Comparison of ENCODE assay signal across 11 mouse cellular contexts in the genomic region with DNA sequence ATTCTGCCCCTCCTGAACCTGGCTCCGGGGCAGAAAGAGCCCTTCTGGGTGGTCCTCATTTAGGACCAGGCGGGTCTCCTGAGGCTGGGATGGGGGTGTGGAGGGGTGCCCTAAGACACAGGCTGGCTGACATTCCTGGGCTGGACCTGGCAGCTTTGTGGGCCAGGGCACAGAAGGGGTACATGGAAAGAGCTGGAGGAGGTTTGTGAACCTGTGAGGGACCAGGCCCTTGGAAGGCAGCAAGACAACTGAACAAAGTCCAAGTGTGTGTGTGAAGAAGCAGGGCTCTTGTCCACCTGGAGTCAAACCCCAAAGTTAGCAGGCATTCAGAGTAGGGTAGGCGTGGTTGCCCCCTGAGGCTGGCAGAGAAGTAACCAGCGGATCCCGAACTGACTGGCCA. TPM values are rescaled to one million over a fixed set of nuclear protein-coding genes. Genes with fewer than 3 reads are reported as not detected.
DNase-seq lines count a peak whose midpoint lies in the region; ATAC-seq and TF ChIP-seq lines count a peak whose summit lies in the region.
"Had no signal": no experiment of that assay in that cellular context is flagged by ENCODE, and none has a peak within 500 bp of the region (broad histone marks: within the 10 kb centered on the region; RNA-seq: fewer than 3 reads in every experiment).

No protein-coding gene starts in this region.

- peak overlapping the region; percentile 93; the same call in 1 of the 2 replicates for H3K27ac ChIP-seq in kidney, embryonic 14.5 days (ENCODE audit: low read depth, low read length)
- peak overlapping the region; percentile 99 for H3K27ac ChIP-seq in embryonic facial prominence, embryonic 14.5 days (replicated peaks; ENCODE audit: low read depth, low read length)
- H3K27ac ChIP-seq in hindbrain, embryonic 16.5 days (ENCODE audit: low read depth, low read length) = peak overlapping the region; percentile 95

- peaks cover 4% of the 10 kb centered on the region; the same call in 1 of the 2 replicates for H3K27me3 ChIP-seq in kidney, embryonic 14.5 days (ENCODE audit: control insufficient read depth, insufficient read depth, low read length)
- H3K27me3 ChIP-seq in embryonic facial prominence, embryonic 14.5 days (replicated peaks; ENCODE audit: control insufficient read depth, insufficient read depth, low read length) = no peaks in the 10 kb centered on the region
- H3K27me3 ChIP-seq in hindbrain, embryonic 16.5 days (replicated peaks; ENCODE audit: control insufficient read depth, insufficient read depth, low read length) = no peaks in the 10 kb centered on the region
- H3K27me3 ChIP-seq in myocyte (ENCODE audit: control insufficient read depth, insufficient read depth, insufficient read length) = no peaks in the 10 kb centered on the region

- peak; percentile 22; the same call in 1 of the 2 replicates for ATAC-seq in kidney, embryonic 14.5 days (ENCODE audit: low FRiP score, low TSS enrichment)
- ATAC-seq in embryonic facial prominence, embryonic 14.5 days (ENCODE audit: low read depth) = no peak
- 0 out of 2 replicates have a peak, but pooled peaks have one; percentile 3 for ATAC-seq in hindbrain, embryonic 16.5 days

- peaks cover 11% of the 10 kb centered on the region; the same call in 1 of the 2 replicates for H3K4me1 ChIP-seq in kidney, embryonic 14.5 days (ENCODE audit: control insufficient read depth, insufficient read depth, low read length)
- H3K4me1 ChIP-seq in embryonic facial prominence, embryonic 14.5 days (ENCODE audit: control insufficient read depth, insufficient read depth, low read length) = peaks cover 18% of the 10 kb centered on the region
- H3K4me1 ChIP-seq in hindbrain, embryonic 16.5 days (ENCODE audit: control insufficient read depth, insufficient read depth, low read depth, low read length) = peaks cover 12% of the 10 kb centered on the region

- H3K9ac ChIP-seq in kidney, embryonic 14.5 days (ENCODE audit: low read depth, low read length) = peak overlapping the region; percentile 84
- peak overlapping the region; percentile 93 for H3K9ac ChIP-seq in embryonic facial prominence, embryonic 14.5 days (ENCODE audit: low read depth, low read length)
- H3K9ac ChIP-seq in hindbrain, embryonic 16.5 days (ENCODE audit: low read depth, low read length) = peak overlapping the region; percentile 98

- DNase-seq in kidney, postnatal 36 days = no peak
- DNase-seq in embryonic facial prominence, embryonic 14.5 days (ENCODE audit: low spot score) = no peak
- no peak for DNase-seq in urinary bladder, adult 18-20 months (ENCODE audit: low spot score in 2 of 2)
- DNase-seq in layer of hippocampus, postnatal 25 days (ENCODE audit: extremely low spot score in 1 of 2, low spot score in 1 of 2) = no peak
- no peak for DNase-seq in MN1 (ENCODE audit: low spot score)
- DNase-seq: lung, adult 18-20 months; spleen, adult 18-20 months had no signal

- 35% methylated on average over 5 of the region's 5 CpGs for WGBS in kidney, embryonic 14.5 days
- WGBS in embryonic facial prominence, embryonic 14.5 days = 23% methylated on average over 5 of the region's 5 CpGs
- WGBS in hindbrain, embryonic 16.5 days = 40% methylated on average over 5 of the region's 5 CpGs

- peak overlapping the region; percentile 86 for H3K4me2 ChIP-seq in kidney, embryonic 14.5 days (replicated peaks; ENCODE audit: low read depth, low read length)
- peak overlapping the region; percentile 90 for H3K4me2 ChIP-seq in embryonic facial prominence, embryonic 14.5 days (ENCODE audit: low read depth, low read length)
- peak overlapping the region; percentile 78 for H3K4me2 ChIP-seq in hindbrain, embryonic 16.5 days (ENCODE audit: low read length)
- peak overlapping the region; percentile 80 for H3K4me2 ChIP-seq in myocyte (ENCODE audit: low read depth)

- no peaks in the 10 kb centered on the region for H3K36me3 ChIP-seq in kidney, embryonic 14.5 days (ENCODE audit: control insufficient read depth, insufficient read depth, low read length)
- H3K36me3 ChIP-seq in embryonic facial prominence, embryonic 14.5 days (ENCODE audit: control insufficient read depth, insufficient read depth, low read length) = no peaks in the 10 kb centered on the region
- H3K36me3 ChIP-seq in hindbrain, embryonic 16.5 days (ENCODE audit: control insufficient read depth, insufficient read depth, low read length) = no peaks in the 10 kb centered on the region
- no peaks in the 10 kb centered on the region for H3K36me3 ChIP-seq in myocyte (ENCODE audit: control insufficient read depth, insufficient read depth)

- peak overlapping the region; percentile 79 for H3K4me3 ChIP-seq in kidney, embryonic 14.5 days (ENCODE audit: low read length)
- H3K4me3 ChIP-seq in embryonic facial prominence, embryonic 14.5 days (ENCODE audit: low read depth, low read length) = peak overlapping the region; percentile 84
- peak overlapping the region; percentile 83 for H3K4me3 ChIP-seq in hindbrain, embryonic 16.5 days (ENCODE audit: low read length)
- peak overlapping the region; percentile 39 for H3K4me3 ChIP-seq in myocyte

- TF ChIP-seq POLR2A in myocyte (IDR thresholded peaks at IDR 0.05; ENCODE audit: insufficient read length, low read depth) = no peak

- no peaks in the 10 kb centered on the region for H3K9me3 ChIP-seq in kidney, embryonic 14.5 days (ENCODE audit: control insufficient read depth, low read length)
- no peaks in the 10 kb centered on the region for H3K9me3 ChIP-seq in embryonic facial prominence, embryonic 14.5 days (ENCODE audit: control insufficient read depth, low read length)
- H3K9me3 ChIP-seq in hindbrain, embryonic 16.5 days (ENCODE audit: control insufficient read depth, low read length) = no peaks in the 10 kb centered on the region

- peak overlapping the region; percentile 3 for H3ac ChIP-seq in myocyte (ENCODE audit: control insufficient read depth, insufficient read length)

- H3K79me2 ChIP-seq in myocyte (ENCODE audit: control insufficient read depth, insufficient read depth) = peaks cover 5% of the 10 kb centered on the region

TF ChIP-seq in myocyte, 11 proteins besides CTCF, POLR2A, EP300 and RAD21:
- no peak for TF ChIP-seq REST (IDR thresholded peaks at IDR 0.05; ENCODE audit: insufficient read depth, insufficient read length)

RNA-seq across cellular contexts. Expression of gene Clmp, which starts 1.3 kb away (rescaled TPM):
- 39.0 and 41.5 TPM in 2 replicates for polyA plus RNA-seq in kidney, embryonic 14.5 days (2014; fragmentation: Nextera tagmentation; extraction: Ambion mirVana)
- polyA plus RNA-seq in embryonic facial prominence, embryonic 14.5 days (2014; fragmentation: Nextera tagmentation; extraction: Ambion mirVana) = 51.2 and 58.4 TPM in 2 replicates
- 49.1 and 54.2 TPM in 2 replicates for polyA plus RNA-seq in hindbrain, embryonic 16.5 days (2015; fragmentation: Nextera tagmentation; extraction: Ambion mirVana)
- 3.8 TPM for polyA plus RNA-seq in myocyte (2012; fragmentation: generic; extraction: Trizol)
- 10 to 100 TPM; 27.2 to 30.0 TPM for total RNA-seq in layer of hippocampus, postnatal 25 days (2021)

RNA-seq across cellular contexts. Expression of gene Gm21915, which starts 16.6 kb away (rescaled TPM):
- not detected in 2 replicates for polyA plus RNA-seq in kidney, embryonic 14.5 days (2014; fragmentation: Nextera tagmentation; extraction: Ambion mirVana)
- polyA plus RNA-seq in embryonic facial prominence, embryonic 14.5 days (2014; fragmentation: Nextera tagmentation; extraction: Ambion mirVana) = not detected in 2 replicates
- not detected in 2 replicates for polyA plus RNA-seq in hindbrain, embryonic 16.5 days (2015; fragmentation: Nextera tagmentation; extraction: Ambion mirVana)
- not detected for polyA plus RNA-seq in myocyte (2012; fragmentation: generic; extraction: Trizol)
- not detected for total RNA-seq in layer of hippocampus, postnatal 25 days (2021)
- total RNA-seq: hematopoietic stem cell, adult 5-6 weeks had no signal
